Mouse (Mus musculus) layer of hippocampus, adult 9-11 months (tissue): ENCODE results near the gene Hand2.

Experiments
- DNase-seq: peaks from one replicate; pipeline ENCODE4 v3.0.0; 2022

Hand2 gene

GRCm38 (mm10) chr8:57320851-57321743 is at the start of gene Hand2:
Gene Hand2 (plus strand): TSS chr8:57320983.
- DNase-seq: no peak

GRCm38 (mm10) chr8:57273055-57273454 is 47.7 kb upstream of the Hand2 start:
- DNase-seq: no peak

GRCm38 (mm10) chr8:57293441-57293840 is 27.3 kb upstream of the Hand2 start:
- no peak for DNase-seq

GRCm38 (mm10) chr8:57303513-57303912 is 17.3 kb upstream of the Hand2 start:
- DNase-seq: no peak

- DNase-seq: no peak
Measured at GRCm38 (mm10) chr8:57304944-57305343, 15.8 kb upstream of the Hand2 start.

GRCm38 (mm10) chr8:57306441-57306840 is 14.3 kb upstream of the Hand2 start:
- DNase-seq: no peak

- DNase-seq: no peak
Measured at GRCm38 (mm10) chr8:57309844-57310485, 10.8 kb upstream of the Hand2 start.

GRCm38 (mm10) chr8:57312031-57312981 is 8.5 kb upstream of the Hand2 start:
- DNase-seq: no peak

- no peak for DNase-seq
Measured at GRCm38 (mm10) chr8:57313583-57313982, 7.2 kb upstream of the Hand2 start.

- DNase-seq: no peak
Measured at GRCm38 (mm10) chr8:57314216-57314615, 6.6 kb upstream of the Hand2 start.

GRCm38 (mm10) chr8:57315471-57315870 is 5.3 kb upstream of the Hand2 start:
- DNase-seq: no peak

- DNase-seq: no peak
Measured at GRCm38 (mm10) chr8:57317107-57317506, 3.7 kb upstream of the Hand2 start.

- DNase-seq: no peak
Measured at GRCm38 (mm10) chr8:57317890-57318480, 2.8 kb upstream of the Hand2 start.

- DNase-seq: no peak
Measured at GRCm38 (mm10) chr8:57319092-57319980, 1.4 kb upstream of the Hand2 start.

GRCm38 (mm10) chr8:57319981-57320585 is 700 bp upstream of the Hand2 start:
- no peak for DNase-seq

GRCm38 (mm10) chr8:57321898-57322895 is 1.4 kb downstream of the Hand2 start:
- no peak for DNase-seq

GRCm38 (mm10) chr8:57322961-57323941 is 2.5 kb downstream of the Hand2 start:
- DNase-seq: no peak

GRCm38 (mm10) chr8:57324091-57324490 is 3.3 kb downstream of the Hand2 start:
- no peak for DNase-seq

GRCm38 (mm10) chr8:57324671-57325070 is 3.9 kb downstream of the Hand2 start:
- DNase-seq: no peak
